Mouse (Mus musculus): ENCODE results near the gene Neu2.
"Not testable (repeated sequence)": the region's sequence is repeated elsewhere in the genome, so short reads cannot be mapped to it uniquely, and the experiment has no call there.

Gene Neu2

GRCm38 (mm10) chr1:87509561-87510165, at the start of gene Neu2:
Neu2 (plus strand) TSS chr1:87509889.
- no peak for DNase-seq (ENCODE audit: low read depth, low spot score)

GRCm38 (mm10) chr1:87467469-87467868, 42.2 kb upstream of the Neu2 start:
- no peak for DNase-seq (ENCODE audit: low read depth, low spot score)

GRCm38 (mm10) chr1:87468321-87468720, 41.4 kb upstream of the Neu2 start:
- DNase-seq (ENCODE audit: low read depth, low spot score), result peak; percentile 63

DNA sequence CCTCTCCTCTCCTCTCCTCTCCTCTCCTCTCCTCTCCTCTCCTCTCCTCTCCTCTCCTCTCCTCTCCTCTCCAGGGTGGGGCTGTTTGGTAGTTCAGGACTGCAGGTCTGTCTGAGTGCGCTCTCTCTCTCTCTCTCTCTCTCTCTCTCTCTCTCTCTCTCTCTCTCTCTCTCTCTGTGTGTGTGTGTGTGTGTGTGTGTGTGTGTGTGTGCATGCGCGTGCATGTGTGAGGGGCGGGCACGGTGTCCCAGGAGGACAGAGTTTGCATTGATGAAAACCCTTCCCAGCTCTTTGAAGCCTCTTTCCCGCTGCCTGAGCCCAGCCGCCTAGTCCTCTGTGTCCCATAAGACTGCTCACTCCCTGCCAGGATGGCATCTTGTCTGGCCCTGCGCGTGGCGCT, 39.7 kb upstream of the Neu2 start, which contains the start of gene Snorc:
TSS of gene Snorc (plus strand) at position 301 of the 400 bp plus-strand sequence.
- DNase-seq (ENCODE audit: low read depth, low spot score), result not testable (repeated sequence)

DNA sequence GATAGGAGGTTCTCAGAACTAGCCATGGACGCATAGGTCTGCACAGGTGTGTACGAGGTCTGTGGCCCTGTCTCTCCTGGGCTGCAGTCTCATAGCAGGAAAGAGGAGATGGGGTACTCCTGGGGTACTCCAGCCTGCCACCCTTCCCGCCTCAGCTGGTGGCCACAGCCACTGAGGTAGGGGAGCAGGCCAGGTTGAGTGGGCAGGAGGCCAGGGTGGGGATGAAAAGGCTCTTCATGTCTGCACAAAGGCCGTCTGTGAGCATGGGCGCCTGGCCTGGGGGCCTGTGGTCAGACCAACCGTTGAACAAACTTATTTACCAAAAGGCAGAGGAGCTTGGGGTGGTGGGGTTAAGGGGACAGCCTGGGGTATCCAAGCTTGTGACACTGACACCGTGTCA, 37.8 kb upstream of the Neu2 start:
- DNase-seq (ENCODE audit: low read depth, low spot score), result peak; percentile 34

- no peak for DNase-seq (ENCODE audit: low read depth, low spot score)
These were observed 37.1 kb upstream of the Neu2 start for GRCm38 (mm10) chr1:87472576-87472975.

DNA sequence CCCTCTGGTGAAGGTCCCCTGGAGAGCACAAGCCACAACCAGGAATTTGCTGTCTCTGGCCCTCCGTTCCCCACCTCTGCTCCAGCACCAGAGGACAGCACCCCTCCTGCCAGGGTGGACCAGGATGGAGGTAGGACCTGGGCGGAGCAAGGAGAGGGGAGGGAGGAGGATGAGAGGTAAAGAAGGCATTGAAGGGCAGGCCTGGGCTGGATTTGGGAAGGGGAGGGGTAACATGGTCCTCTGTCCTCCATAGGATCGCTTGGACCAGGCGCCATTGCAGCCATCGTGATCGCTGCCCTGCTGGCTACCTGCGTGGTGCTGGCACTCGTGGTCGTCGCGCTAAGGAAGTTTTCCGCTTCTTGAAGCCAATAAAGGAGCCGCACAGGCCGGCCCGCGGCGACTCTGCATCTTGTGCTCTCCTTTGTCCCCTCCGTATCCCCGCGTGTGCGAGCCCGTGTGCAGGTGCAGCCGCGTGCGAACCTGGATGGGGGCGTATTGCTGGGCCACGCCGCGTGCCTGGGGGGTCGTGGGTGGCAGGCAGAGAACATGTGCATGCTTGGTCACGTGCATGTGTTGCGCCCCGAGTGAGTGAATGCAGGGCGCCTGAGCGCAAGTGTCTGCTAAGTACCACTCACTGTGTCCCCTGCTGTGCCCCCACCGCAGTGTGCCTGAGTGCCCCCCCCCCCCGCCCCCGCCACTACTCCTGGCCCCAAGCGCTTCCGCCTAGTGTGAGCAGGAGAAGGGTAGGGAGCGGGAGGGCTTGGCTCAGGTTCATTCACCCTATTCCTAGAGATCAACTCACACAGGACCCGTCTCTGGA, 34.4 kb upstream of the Neu2 start:
- peak; percentile 83 for DNase-seq (ENCODE audit: low read depth, low spot score)

DNA sequence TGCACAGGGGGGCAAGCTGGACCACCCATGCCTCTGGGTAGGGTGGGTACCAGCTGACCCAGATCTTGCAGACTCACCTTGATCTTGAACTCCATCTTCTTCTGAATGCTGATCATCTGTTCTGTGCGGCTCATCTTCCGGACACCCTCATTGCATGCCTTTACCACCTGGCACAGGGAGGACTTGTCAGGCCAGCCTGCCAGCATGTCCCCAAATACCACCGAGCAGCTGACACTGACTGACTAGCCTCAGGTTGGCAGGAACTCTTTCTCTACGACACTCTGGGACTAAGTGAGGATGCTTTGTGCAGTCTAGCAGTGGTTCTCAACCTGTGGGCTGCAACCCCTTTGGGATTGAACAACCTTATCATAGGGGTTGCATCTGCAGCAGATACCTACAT, 27.1 kb upstream of the Neu2 start:
- DNase-seq (ENCODE audit: low read depth, low spot score), result peak; percentile 63

DNA sequence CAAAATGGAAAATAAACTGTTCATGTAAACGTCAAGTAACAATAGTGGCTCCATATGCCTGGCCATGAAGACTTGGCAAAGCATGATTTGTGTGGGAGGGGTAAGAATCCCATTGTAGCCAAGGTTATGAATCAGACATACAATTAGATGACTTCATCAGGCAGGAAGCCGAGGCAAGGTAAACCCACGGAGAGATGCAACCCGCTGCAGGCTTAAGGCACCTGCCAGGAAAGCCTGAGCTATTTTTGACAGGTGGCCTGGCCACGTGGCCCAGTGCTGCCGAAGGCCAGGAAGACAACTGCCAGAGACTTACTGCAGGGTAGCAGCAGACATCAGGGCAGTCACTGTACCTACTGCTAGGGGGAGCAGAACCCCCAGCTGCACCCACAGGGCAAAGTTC, 23.3 kb upstream of the Neu2 start:
- DNase-seq (ENCODE audit: low read depth, low spot score), result peak; percentile 97

GRCm38 (mm10) chr1:87492285-87492684, 17.4 kb upstream of the Neu2 start:
- DNase-seq (ENCODE audit: low read depth, low spot score), result peak; percentile 42

- peak; percentile 57 for DNase-seq (ENCODE audit: low read depth, low spot score)
These were observed 16.1 kb upstream of the Neu2 start for GRCm38 (mm10) chr1:87493542-87493941.

DNA sequence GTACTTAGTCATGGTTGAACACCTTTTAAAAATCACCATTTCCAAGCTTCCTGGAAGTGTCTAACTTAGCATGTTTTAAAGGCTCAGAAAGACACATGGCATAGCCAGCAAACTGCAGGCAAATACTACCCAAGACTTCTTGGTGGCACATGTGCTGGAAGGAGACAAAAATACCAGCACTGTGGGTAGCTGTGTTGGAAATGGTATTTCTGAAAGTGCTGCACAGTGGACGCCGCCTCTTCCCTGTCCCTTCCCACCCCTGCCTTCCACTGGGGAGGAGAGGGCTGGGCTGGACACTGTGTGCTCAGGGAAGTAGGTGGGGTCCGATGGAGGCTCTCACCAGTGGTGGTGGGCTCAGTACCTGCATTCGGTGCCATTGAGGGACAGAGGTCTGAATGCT, 4.2 kb upstream of the Neu2 start:
- DNase-seq (ENCODE audit: low read depth, low spot score), result peak; percentile 62

- DNase-seq (ENCODE audit: low read depth, low spot score), result peak; percentile 65
These were observed 1.8 kb upstream of the Neu2 start for GRCm38 (mm10) chr1:87507857-87508256.

DNA sequence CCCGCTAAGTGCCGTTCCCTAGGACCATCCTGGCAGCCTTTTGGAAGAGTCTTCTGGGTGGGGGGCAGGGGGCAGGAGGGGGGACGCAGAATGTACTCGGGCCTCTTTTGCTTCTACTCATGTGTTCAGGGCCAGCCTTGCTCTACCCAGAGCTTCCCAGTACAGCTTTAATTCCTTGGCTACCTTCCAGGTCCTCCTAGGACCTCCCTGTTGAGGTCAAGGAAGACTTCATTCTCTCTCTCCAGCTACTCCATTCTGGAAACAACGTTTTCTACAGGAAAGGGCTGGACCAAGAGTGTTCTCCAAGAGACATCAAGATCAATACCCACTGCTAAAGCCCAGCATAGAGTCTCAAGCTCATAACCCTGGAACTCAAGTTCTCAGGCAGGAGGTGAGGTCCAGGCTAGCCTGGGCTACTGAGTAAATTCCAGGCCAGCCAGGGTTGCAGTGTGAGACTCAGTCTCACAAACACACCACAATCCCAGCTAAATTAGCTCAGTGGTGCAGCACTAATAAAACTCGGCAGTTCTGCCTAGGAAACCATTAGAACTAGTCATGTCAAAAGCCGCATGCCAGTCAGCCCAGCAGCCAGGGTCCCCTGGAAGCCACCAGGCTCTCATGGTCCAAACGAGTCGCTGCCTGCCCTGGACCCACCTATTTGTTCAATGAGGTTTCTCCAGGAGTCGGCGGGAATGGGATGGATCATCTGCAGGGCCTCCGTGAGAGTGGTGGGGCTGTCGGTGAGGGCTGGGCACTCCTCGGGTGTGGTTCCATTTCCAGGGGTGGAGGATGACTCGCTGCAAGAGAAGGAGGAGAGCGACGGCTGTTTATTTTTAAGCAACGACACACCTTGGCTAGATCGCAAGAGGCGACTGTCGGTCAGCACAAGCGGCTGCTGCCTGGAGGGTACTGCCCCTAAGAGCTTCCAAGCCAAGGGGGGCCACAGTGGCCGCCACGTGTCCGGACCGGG, 813 bp upstream of the Neu2 start:
- DNase-seq (ENCODE audit: low read depth, low spot score), result peak; percentile 47

GRCm38 (mm10) chr1:87510166-87510691, 540 bp downstream of the Neu2 start:
- peak; percentile 72 for DNase-seq (ENCODE audit: low read depth, low spot score)

GRCm38 (mm10) chr1:87510845-87511244, 1.2 kb downstream of the Neu2 start:
- no peak for DNase-seq (ENCODE audit: low read depth, low spot score)

GRCm38 (mm10) chr1:87520467-87520866, 10.8 kb downstream of the Neu2 start:
- DNase-seq (ENCODE audit: low read depth, low spot score), result peak; percentile 78

DNA sequence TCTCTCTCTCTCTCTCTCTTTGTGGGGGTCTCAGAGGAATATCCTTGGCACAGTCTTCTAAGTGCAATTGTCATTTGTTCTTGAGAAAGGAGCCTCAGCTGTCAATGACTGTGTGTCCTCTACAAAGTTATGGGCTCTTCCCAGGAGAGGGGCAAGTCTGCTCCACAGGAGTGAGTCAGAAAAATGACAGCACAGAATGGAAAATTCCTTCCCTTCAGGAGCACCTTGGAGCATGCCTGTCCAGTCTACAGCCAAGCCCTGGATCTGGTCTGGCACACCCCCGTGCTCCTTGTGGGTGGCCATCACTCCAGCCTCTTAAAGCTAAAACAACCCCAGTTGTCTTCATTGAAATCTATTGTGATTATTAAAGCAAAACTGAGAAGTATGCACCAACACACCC, 11.8 kb downstream of the Neu2 start:
- DNase-seq (ENCODE audit: low read depth, low spot score), result peak; percentile 68

GRCm38 (mm10) chr1:87525041-87525440, 15.4 kb downstream of the Neu2 start:
- DNase-seq (ENCODE audit: low read depth, low spot score), result no peak

DNA sequence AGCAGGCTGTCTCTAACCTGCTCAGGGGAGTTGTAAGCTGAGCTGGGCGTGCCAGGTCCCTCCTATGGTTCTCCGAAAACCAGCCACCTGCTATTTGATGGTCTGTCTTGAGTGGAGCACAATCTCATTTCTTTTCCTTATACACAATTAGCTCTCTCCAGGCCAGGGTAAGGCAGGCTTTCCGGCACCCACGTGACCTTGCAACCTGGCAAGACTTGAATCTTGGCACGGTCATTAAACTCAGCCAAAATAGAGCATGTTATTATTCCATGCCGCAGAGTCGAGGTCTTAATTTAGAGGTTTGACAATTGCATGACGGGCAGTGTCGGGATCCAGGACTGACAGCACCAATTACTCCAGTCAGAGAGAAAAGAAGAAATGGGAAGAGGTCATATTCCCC, 17.5 kb downstream of the Neu2 start:
- no peak for DNase-seq (ENCODE audit: low read depth, low spot score)

DNA sequence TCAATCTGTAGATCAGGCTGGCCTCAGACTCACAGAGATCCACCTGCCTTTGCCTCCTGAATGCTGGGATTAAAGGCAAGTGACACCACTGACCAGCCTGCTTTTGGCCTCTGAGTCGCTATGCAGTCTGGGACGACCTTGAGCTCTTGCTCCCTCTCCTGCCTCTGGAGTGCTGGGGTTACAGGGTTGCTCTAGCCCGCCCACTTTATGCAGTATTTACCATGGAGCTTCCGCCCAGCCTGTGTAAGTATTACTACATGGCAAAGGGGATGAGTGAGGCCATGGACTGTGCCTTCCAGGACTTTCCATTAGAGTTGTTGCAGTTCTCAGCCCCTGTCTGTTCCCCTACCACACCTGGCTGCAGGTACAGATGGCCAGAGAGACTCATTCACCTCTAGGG, 22.7 kb downstream of the Neu2 start:
- DNase-seq (ENCODE audit: low read depth, low spot score), result no peak

DNA sequence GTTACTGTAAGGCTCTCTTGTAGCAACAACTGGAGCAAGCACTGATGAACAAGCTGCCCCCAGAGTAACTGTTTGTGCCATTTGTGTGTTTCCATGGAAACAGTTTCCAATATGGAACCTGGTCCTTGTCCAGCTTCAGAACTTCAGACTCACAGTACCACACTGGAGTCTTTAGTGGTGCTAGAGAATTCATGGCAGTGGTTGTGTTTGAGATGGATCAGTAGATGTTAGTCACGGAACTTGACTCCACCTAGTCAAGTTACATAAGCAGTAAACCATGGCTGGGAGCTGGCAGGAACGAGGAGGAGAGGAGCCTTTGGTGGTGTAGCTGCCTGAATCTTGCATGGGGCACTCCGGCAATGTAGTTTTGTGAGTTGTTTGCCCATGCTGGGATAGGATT, 24.4 kb downstream of the Neu2 start:
- DNase-seq (ENCODE audit: low read depth, low spot score), result peak; percentile 49
